Mouse (Mus musculus) right cerebral cortex, postnatal 4 days (tissue): Measurements from ENCODE around the gene Igsf21.
A peak's percentile ranks its signal among the peaks of the same experiment; 100 is the strongest.

ENCODE experiments used
- DNase-seq: peaks from one replicate; pipeline ENCODE4 v3.0.0-alpha.2; 2022

The Igsf21 gene

DNA sequence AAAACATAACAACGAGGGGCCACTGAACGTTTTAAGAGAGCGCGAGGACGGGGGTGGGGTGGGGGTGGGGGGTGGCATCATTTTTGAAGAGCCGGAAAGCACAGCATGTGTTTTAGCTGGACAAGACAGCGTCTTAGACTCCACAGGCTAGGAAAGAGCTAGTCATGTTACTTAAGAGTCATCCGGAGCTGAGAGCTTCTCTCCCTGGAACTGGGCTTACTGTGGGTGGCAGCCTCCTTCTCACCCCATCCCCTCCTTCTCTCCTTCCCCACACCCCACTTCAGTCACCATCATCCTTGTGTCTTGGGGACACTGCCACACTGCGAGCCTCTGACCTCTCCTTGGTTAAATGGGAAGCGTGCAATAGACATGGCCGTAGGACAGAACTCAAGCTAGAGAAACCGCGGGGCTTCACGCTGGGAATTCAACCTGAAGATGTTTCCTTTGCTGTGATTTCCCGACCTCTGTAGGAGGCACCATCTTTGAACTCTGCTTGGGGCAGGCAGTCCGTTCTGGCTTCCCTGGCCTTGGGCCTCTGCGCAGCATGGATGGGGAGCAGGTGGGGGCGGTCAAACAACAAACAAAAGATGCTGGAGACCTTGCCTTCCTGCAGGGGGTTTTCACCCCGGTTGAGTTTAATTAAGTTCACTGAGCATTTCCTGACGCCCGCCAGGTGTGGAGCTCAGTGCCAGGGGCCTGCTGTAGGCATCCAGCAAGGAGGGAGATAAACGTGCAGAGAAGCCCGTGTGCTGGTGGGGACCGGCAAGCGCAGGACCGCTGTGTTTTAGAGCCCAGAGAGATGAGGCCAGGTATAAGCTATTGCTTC is 207.8 kb downstream of the Igsf21 start:
- DNase-seq, result no peak

- peak; percentile 34 for DNase-seq
These were observed 208.7 kb downstream of the Igsf21 start for GRCm38 (mm10) chr4:140037784-140038387.

- no peak for DNase-seq
These were observed 211.4 kb downstream of the Igsf21 start for GRCm38 (mm10) chr4:140035232-140035631.

GRCm38 (mm10) chr4:140033394-140033793 is 213.2 kb downstream of the Igsf21 start:
- peak; percentile 70 for DNase-seq

- peak; percentile 81 for DNase-seq
These were observed 216.2 kb downstream of the Igsf21 start for GRCm38 (mm10) chr4:140030415-140030814.

GRCm38 (mm10) chr4:140030040-140030386 is 216.6 kb downstream of the Igsf21 start:
- no peak for DNase-seq

GRCm38 (mm10) chr4:140029324-140030039 is 217.1 kb downstream of the Igsf21 start:
- DNase-seq, result no peak

GRCm38 (mm10) chr4:140023833-140024232 is 222.8 kb downstream of the Igsf21 start:
- no peak for DNase-seq

DNA sequence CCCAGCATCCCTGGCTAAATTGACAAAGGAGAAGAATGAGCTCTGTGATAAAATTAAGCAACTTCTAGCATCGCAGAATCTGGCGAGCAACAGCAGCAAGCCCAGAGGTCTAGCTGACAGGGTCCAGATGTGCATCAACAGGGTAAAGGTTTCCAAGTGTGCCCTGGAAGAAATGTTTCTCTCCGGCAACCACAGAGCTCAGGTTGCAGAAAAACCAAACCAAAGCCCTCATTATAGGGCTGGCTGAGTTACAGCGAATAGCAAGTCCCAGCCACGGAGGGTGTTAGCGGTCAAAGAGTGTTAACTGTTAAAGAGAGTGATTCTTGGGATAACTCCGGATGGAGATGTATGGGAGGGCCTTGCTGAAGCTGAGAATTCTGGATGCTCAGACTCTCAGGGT is 230.7 kb downstream of the Igsf21 start:
- no peak for DNase-seq

- DNase-seq, result peak; percentile 47
These were observed 235.7 kb downstream of the Igsf21 start for GRCm38 (mm10) chr4:140010728-140011470.

DNA sequence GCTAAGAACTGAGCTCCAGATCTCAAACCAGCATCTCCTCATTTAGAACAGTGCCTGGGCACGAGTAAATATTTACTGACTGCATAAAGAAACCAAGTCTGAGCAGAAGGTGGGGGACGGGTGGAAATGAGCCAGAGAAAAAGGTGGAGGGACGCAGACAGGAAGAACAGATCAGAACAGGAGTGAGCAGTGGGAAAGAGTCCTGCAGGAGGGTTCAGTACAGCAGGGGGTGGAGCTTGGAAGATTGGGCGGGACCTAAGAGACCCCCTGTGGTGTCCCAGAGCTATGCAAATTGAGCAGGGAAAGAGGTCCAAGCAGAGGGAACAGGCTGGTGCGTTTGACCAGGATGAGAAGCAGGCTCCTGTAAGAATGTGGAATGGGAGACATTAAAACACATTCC is 241.7 kb downstream of the Igsf21 start:
- no peak for DNase-seq

DNA sequence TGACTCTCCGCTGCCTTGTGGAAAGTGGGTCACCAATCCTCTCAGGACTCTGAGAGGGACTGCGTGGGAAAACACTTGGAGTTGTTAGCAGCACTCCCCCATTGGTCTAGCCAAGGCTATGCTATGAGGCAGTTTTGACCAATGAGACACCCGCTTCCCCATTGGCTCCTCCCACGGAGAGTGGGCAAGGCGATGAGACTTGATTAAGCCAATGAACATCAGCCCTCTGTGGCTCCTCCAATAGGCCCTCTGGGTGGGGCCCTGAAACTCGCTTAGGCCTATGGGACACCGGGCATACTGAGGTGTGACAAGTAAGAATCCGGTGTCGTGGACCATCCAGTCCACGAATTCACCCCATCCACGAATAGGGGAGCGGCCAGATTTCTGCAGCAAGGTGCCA is 242.4 kb downstream of the Igsf21 start:
- DNase-seq, result no peak

- DNase-seq, result no peak
These were observed 244.5 kb downstream of the Igsf21 start for GRCm38 (mm10) chr4:140002069-140002468.

DNA sequence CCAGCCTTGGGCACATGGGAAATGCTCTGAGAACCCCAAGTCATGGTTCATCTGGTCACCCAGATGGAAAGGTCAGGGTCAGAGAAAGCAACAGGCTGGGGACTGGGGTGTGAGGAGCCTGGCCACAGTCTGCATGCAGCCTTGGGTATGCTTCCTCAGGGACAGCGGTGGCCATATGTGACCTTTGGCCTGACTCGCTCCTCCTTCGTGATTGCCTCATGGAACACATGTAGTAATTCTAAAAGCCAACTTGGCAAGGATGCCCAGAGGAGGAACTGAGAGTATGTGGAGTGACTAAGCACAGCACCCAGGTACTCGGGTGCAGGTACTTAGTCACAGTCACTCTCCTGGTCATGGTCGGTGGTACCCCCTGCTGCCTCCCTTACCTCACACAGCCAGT is 245.7 kb downstream of the Igsf21 start:
- DNase-seq, result no peak

DNA sequence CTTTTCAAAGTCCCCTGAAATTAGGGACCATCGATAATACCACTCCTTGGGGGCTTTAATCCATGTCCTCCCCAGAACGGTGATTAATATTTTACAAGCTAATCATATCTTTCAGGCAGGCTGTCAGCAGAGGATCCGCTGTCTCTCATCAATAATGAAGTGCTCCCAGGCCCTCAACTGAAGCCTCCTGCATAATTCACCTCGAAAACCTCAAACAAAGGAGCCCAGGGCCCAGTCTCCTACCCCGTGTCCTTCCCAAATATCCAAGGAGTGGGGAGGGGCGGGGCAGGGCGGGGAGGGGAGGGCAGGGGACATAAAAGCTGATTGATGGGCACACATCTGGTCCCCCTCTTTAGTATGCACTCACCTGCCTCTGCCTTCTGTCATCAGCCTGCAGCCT is 247.6 kb downstream of the Igsf21 start:
- no peak for DNase-seq

DNA sequence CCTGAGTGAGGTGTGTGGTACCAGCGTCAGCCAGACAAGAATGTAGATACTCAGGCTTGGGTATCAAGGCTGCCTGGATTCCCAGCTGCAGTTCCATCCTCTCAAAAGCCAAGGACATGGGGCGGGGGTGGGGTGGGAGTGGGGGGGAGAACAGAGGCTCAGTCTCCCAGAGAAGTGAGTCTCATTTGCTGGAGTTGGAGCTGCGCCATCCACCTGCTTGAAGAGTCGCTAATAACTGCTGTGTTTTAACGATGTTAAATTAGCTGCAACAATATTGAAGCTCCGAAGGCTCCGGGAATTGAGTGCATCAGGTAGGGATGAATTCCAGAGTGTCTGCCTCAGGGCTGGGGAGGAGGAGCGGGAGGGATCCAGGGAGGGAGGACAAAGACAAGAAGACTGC is 250.9 kb downstream of the Igsf21 start:
- no peak for DNase-seq

GRCm38 (mm10) chr4:139993111-139993755 is 253.4 kb downstream of the Igsf21 start:
- DNase-seq, result no peak

- DNase-seq, result no peak
These were observed 259.7 kb downstream of the Igsf21 start for GRCm38 (mm10) chr4:139986913-139987312.

GRCm38 (mm10) chr4:139978716-139979115 is 267.9 kb downstream of the Igsf21 start:
- DNase-seq, result no peak

DNA sequence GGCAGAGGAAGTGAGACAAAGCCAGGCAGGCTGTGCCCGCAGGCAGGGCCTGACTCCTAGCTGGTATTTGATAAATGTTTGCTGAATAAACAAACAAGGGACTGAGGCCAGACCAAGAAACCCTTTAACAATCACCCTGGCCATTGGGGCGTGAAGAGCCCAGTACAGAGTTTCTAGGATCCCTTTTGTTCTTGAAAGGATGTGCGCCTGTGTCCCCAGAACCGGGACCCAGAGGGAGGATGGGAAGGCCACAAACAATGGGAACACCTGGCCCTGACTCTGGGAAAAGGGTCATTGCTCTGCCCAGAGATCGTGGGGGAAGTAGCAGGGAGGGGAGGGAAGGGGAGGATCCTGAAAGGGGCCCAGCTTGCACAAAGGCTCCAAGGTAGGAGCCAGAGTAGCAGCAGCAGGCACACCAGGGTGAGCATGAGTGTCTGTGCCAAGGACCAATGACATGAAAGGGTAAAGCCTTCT is 269.2 kb downstream of the Igsf21 start:
- DNase-seq, result no peak
